Mouse (Mus musculus): ENCODE results near the gene Zmynd15. TPM values are rescaled to one million over a fixed set of nuclear protein-coding genes. Genes with fewer than 3 reads are reported as not detected.
"Not testable (repeated sequence)": the region's sequence is repeated elsewhere in the genome, so short reads cannot be mapped to it uniquely, and the experiment has no call there.

Zmynd15 gene
- polyA plus RNA-seq, 1 experiment, result 7.1 TPM

DNA sequence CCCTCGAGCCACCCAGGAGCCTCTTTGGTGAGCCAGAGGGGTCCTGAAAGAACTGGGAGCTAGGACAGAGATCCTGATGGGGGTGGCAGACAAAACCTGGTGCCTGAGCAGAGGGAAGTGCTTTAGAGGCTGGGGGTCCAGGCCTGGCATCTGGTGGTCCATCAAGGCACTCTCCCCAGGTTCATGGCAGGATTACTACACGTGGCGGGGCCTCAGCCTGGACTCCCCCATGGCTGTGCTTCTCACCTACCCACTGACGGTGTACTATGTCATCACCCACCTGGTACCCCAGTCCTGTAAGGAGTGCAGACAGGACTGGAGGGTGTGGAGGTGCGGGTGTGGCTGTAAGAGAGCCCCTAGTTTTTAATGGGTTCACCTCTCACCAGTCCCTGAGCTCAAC lies 4.7 kb downstream of the Zmynd15 start:
- Histone ChIP-seq H3K4me3 (ENCODE audit: low read depth, low read length) (no peak overlapping the region), H3K27ac (ENCODE audit: insufficient read depth, low read depth, low read length) (no peak overlapping the region), H3K27me3 (ENCODE audit: control insufficient read depth, insufficient read depth, low read length) (peaks cover 3% of the 10 kb centered on the region; the same call in 1 of the 2 replicates), H3K36me3 (ENCODE audit: control insufficient read depth, insufficient read depth, low read length) (no peaks in the 10 kb centered on the region), H3K4me1 (ENCODE audit: control insufficient read depth, insufficient read depth, insufficient read length, low read length) (peaks cover 4% of the 10 kb centered on the region)
- TF ChIP-seq CTCF (IDR thresholded peaks at IDR 0.05; ENCODE audit: extremely low read depth, insufficient read length, insufficient replicate concordance, low read depth, low read length) (no peak), POLR2A (IDR thresholded peaks at IDR 0.05; ENCODE audit: low read depth, low read length) (no peak)
- WGBS, result 87% methylated on average over 5 of the region's 5 CpGs

- no peak overlapping the region for H3K27ac ChIP-seq (ENCODE audit: insufficient read depth, low read depth, low read length)
- no peaks in the 10 kb centered on the region for H3K36me3 ChIP-seq (ENCODE audit: control insufficient read depth, insufficient read depth, low read length)
- no peak overlapping the region for H3K4me3 ChIP-seq (ENCODE audit: low read depth, low read length)
- no peaks in the 10 kb centered on the region for H3K27me3 ChIP-seq (ENCODE audit: control insufficient read depth, insufficient read depth, low read length)
- 77% methylated on average over 16 of the region's 16 CpGs for WGBS
- peaks cover 6% of the 10 kb centered on the region for H3K4me1 ChIP-seq (ENCODE audit: control insufficient read depth, insufficient read depth, insufficient read length, low read length)
- TF ChIP-seq POLR2A (IDR thresholded peaks at IDR 0.05; ENCODE audit: low read depth, low read length) (no peak), CTCF (IDR thresholded peaks at IDR 0.05; ENCODE audit: extremely low read depth, insufficient read length, insufficient replicate concordance, low read depth, low read length) (no peak)
Measured at GRCm38 (mm10) chr11:70465211-70465610, 6.0 kb downstream of the Zmynd15 start.

- Histone ChIP-seq H3K27me3 (ENCODE audit: control insufficient read depth, insufficient read depth, low read length) (no peaks in the 10 kb centered on the region), H3K36me3 (ENCODE audit: control insufficient read depth, insufficient read depth, low read length) (no peaks in the 10 kb centered on the region), H3K27ac (ENCODE audit: insufficient read depth, low read depth, low read length) (no peak overlapping the region), H3K4me3 (ENCODE audit: low read depth, low read length) (peak overlapping the region; percentile 49), H3K4me1 (ENCODE audit: control insufficient read depth, insufficient read depth, insufficient read length, low read length) (peaks cover 6% of the 10 kb centered on the region)
- 19% methylated on average over 23 of the region's 23 CpGs for WGBS
- TF ChIP-seq CTCF (IDR thresholded peaks at IDR 0.05; ENCODE audit: extremely low read depth, insufficient read length, insufficient replicate concordance, low read depth, low read length), result no peak
Measured at GRCm38 (mm10) chr11:70465824-70466223, 6.6 kb downstream of the Zmynd15 start.

GRCm38 (mm10) chr11:70467902-70468619 lies 8.8 kb downstream of the Zmynd15 start:
- Histone ChIP-seq H3K4me3 (ENCODE audit: low read depth, low read length) (no peak overlapping the region), H3K27me3 (ENCODE audit: control insufficient read depth, insufficient read depth, low read length) (no peaks in the 10 kb centered on the region), H3K4me1 (ENCODE audit: control insufficient read depth, insufficient read depth, insufficient read length, low read length) (peaks cover 6% of the 10 kb centered on the region), H3K36me3 (ENCODE audit: control insufficient read depth, insufficient read depth, low read length) (no peaks in the 10 kb centered on the region), H3K27ac (ENCODE audit: insufficient read depth, low read depth, low read length) (peak overlapping the region; percentile 71)
- WGBS, result 47% methylated on average over 5 of the region's 5 CpGs
- no peak for TF ChIP-seq CTCF (IDR thresholded peaks at IDR 0.05; ENCODE audit: extremely low read depth, insufficient read length, insufficient replicate concordance, low read depth, low read length)
- TF ChIP-seq POLR2A (IDR thresholded peaks at IDR 0.05; ENCODE audit: low read depth, low read length), result no peak

- Histone ChIP-seq H3K4me1 (ENCODE audit: control insufficient read depth, insufficient read depth, insufficient read length, low read length) (peaks cover 9% of the 10 kb centered on the region), H3K4me3 (ENCODE audit: low read depth, low read length) (no peak overlapping the region), H3K27me3 (ENCODE audit: control insufficient read depth, insufficient read depth, low read length) (no peaks in the 10 kb centered on the region), H3K27ac (ENCODE audit: insufficient read depth, low read depth, low read length) (peak overlapping the region; percentile 2; the same call in 1 of the 2 replicates), H3K36me3 (ENCODE audit: control insufficient read depth, insufficient read depth, low read length) (no peaks in the 10 kb centered on the region)
- WGBS, result 84% methylated on average over 3 of the region's 3 CpGs
- TF ChIP-seq POLR2A (IDR thresholded peaks at IDR 0.05; ENCODE audit: low read depth, low read length) (no peak), CTCF (IDR thresholded peaks at IDR 0.05; ENCODE audit: extremely low read depth, insufficient read length, insufficient replicate concordance, low read depth, low read length) (no peak)
Measured at GRCm38 (mm10) chr11:70469764-70470163, 10.5 kb downstream of the Zmynd15 start.

DNA sequence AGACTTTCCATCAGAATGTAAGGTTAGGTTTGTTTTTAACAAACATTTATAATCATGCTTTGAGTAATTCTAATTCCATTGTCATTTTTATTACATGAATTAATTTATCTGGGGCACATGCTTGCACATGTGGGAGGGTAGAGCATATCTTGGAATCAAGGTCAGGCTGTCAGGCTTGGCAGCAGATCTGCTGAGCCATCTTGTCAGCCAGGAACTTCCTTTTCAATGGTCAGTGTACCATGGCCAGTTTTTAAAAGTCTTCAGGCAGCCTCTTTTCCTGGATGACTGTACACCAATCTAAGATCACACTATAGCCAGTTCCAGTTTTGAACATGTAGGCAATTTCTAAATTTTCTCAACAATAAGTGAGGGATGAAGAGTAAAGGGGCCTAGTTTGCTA lies 13.5 kb downstream of the Zmynd15 start:
- H3K27ac ChIP-seq (ENCODE audit: insufficient read depth, low read depth, low read length), result peak overlapping the region; percentile 73
- H3K36me3 ChIP-seq (ENCODE audit: control insufficient read depth, insufficient read depth, low read length), result no peaks in the 10 kb centered on the region
- no peak for TF ChIP-seq POLR2A (IDR thresholded peaks at IDR 0.05; ENCODE audit: low read depth, low read length)
- no peak for TF ChIP-seq CTCF (IDR thresholded peaks at IDR 0.05; ENCODE audit: extremely low read depth, insufficient read length, insufficient replicate concordance, low read depth, low read length)
- H3K27me3 ChIP-seq (ENCODE audit: control insufficient read depth, insufficient read depth, low read length), result no peaks in the 10 kb centered on the region
- peaks cover 11% of the 10 kb centered on the region for H3K4me1 ChIP-seq (ENCODE audit: control insufficient read depth, insufficient read depth, insufficient read length, low read length)
- no peak overlapping the region for H3K4me3 ChIP-seq (ENCODE audit: low read depth, low read length)

GRCm38 (mm10) chr11:70473291-70473690 lies 14.1 kb downstream of the Zmynd15 start:
- H3K27me3 ChIP-seq (ENCODE audit: control insufficient read depth, insufficient read depth, low read length); H3K4me3 ChIP-seq (ENCODE audit: low read depth, low read length); H3K36me3 ChIP-seq (ENCODE audit: control insufficient read depth, insufficient read depth, low read length): not testable (repeated sequence)
- WGBS, result 59% methylated on average over 5 of the region's 5 CpGs
- peak overlapping the region; percentile 57 for H3K27ac ChIP-seq (ENCODE audit: insufficient read depth, low read depth, low read length)
- peaks cover 11% of the 10 kb centered on the region for H3K4me1 ChIP-seq (ENCODE audit: control insufficient read depth, insufficient read depth, insufficient read length, low read length)
